Mouse (Mus musculus): ENCODE data around the gene Fan1. TPM values are rescaled to one million over a fixed set of nuclear protein-coding genes. Genes with fewer than 3 reads are reported as not detected.
A peak's percentile ranks its signal among the peaks of the same experiment; 100 is the strongest.

The Fan1 gene
- 10.9 and 12.0 TPM in 2 replicates for polyA plus RNA-seq (2016; fragmentation: Nextera tagmentation; extraction: Ambion mirVana)

- H3K36me3 ChIP-seq = peaks cover 34% of the 10 kb centered on the region
These were observed at the start of gene Fan1 for GRCm38 (mm10) chr7:64373830-64374562. Gene Fan1 (minus strand): TSS chr7:64374095.

GRCm38 (mm10) chr7:64403989-64404388 is 30.1 kb upstream of the Fan1 start:
- Histone ChIP-seq H3K4me2 (replicated peaks) (no peak overlapping the region), H3K4me3 (no peak overlapping the region), H3K27ac (no peak overlapping the region), H3K36me3 (no peaks in the 10 kb centered on the region), H3K9me3 (no peaks in the 10 kb centered on the region), H3K9ac (no peak overlapping the region), H3K27me3 (no peaks in the 10 kb centered on the region), H3K4me1 (no peaks in the 10 kb centered on the region)
- WGBS = 90% methylated on average over 8 of the region's 8 CpGs
- no peak for ATAC-seq (ENCODE audit: insufficient number of reproducible peaks, insufficient read depth, low FRiP score, low TSS enrichment)

More at GRCm38 (mm10) chr7:64373830-64374562, at the start of gene Fan1:
- WGBS = 4% methylated on average over 27 of the region's 27 CpGs
- H3K4me2 ChIP-seq (replicated peaks) = peak within 1 kb of the TSS; percentile 65
- peak within 1 kb of the TSS; percentile 97 for H3K27ac ChIP-seq
- peak within 1 kb of the TSS; percentile 64 for H3K9ac ChIP-seq
- H3K4me3 ChIP-seq = peak within 1 kb of the TSS; percentile 58
- H3K27me3 ChIP-seq = no peaks in the 10 kb centered on the region
- peak; percentile 93 for ATAC-seq (ENCODE audit: insufficient number of reproducible peaks, insufficient read depth, low FRiP score, low TSS enrichment)
- H3K9me3 ChIP-seq = no peaks in the 10 kb centered on the region
- peaks cover 4% of the 10 kb centered on the region; the same call in 1 of the 2 replicates for H3K4me1 ChIP-seq

GRCm38 (mm10) chr7:64402452-64402851 is 28.6 kb upstream of the Fan1 start:
- Histone ChIP-seq H3K4me3 (no peak overlapping the region), H3K27me3 (no peaks in the 10 kb centered on the region), H3K4me2 (replicated peaks) (no peak overlapping the region), H3K9me3 (no peaks in the 10 kb centered on the region), H3K9ac (no peak overlapping the region), H3K36me3 (no peaks in the 10 kb centered on the region), H3K4me1 (no peaks in the 10 kb centered on the region), H3K27ac (no peak overlapping the region)
- 85% methylated on average over 4 of the region's 4 CpGs for WGBS
- ATAC-seq (ENCODE audit: insufficient number of reproducible peaks, insufficient read depth, low FRiP score, low TSS enrichment) = no peak

- no peaks in the 10 kb centered on the region for H3K27me3 ChIP-seq
- H3K4me1 ChIP-seq = no peaks in the 10 kb centered on the region
- no peak overlapping the region for H3K4me2 ChIP-seq (replicated peaks)
- no peak overlapping the region for H3K9ac ChIP-seq
- H3K36me3 ChIP-seq = no peaks in the 10 kb centered on the region
- ATAC-seq (ENCODE audit: insufficient number of reproducible peaks, insufficient read depth, low FRiP score, low TSS enrichment) = no peak
- no peaks in the 10 kb centered on the region for H3K9me3 ChIP-seq
- no peak overlapping the region for H3K4me3 ChIP-seq
- no peak overlapping the region for H3K27ac ChIP-seq
- 92% methylated on average over 1 of the region's 1 CpGs for WGBS
These were observed 26.8 kb upstream of the Fan1 start for GRCm38 (mm10) chr7:64400725-64401124.

- Histone ChIP-seq H3K9ac (peak overlapping the region; percentile 72), H3K9me3 (no peaks in the 10 kb centered on the region), H3K4me3 (peak overlapping the region; percentile 77), H3K27ac (peak overlapping the region; percentile 79), H3K27me3 (no peaks in the 10 kb centered on the region), H3K4me1 (peaks cover 4% of the 10 kb centered on the region), H3K36me3 (peaks cover 14% of the 10 kb centered on the region), H3K4me2 (replicated peaks) (peak overlapping the region; percentile 96)
- peak; percentile 57; the same call in 1 of the 2 replicates for ATAC-seq (ENCODE audit: insufficient number of reproducible peaks, insufficient read depth, low FRiP score, low TSS enrichment)
- WGBS = 2% methylated on average over 15 of the region's 15 CpGs
These were observed 18.9 kb upstream of the Fan1 start for GRCm38 (mm10) chr7:64392819-64393151.

- Histone ChIP-seq H3K9ac (peak within 1 kb of the TSS; percentile 76), H3K4me2 (replicated peaks) (peak within 1 kb of the TSS; percentile 96), H3K9me3 (no peaks in the 10 kb centered on the region), H3K4me3 (peak within 1 kb of the TSS; percentile 77), H3K4me1 (peaks cover 4% of the 10 kb centered on the region), H3K36me3 (peaks cover 14% of the 10 kb centered on the region), H3K27me3 (no peaks in the 10 kb centered on the region), H3K27ac (peak within 1 kb of the TSS; percentile 79)
- WGBS = 1% methylated on average over 54 of the region's 54 CpGs
- ATAC-seq (ENCODE audit: insufficient number of reproducible peaks, insufficient read depth, low FRiP score, low TSS enrichment) = peak; percentile 98
These were observed 18.4 kb upstream of the Fan1 start, which contains the start of the genes Mphosph10 and Mcee for GRCm38 (mm10) chr7:64392122-64392818. Gene Mphosph10 (minus strand): TSS chr7:64392268. Gene Mcee (plus strand): TSS chr7:64392607.

GRCm38 (mm10) chr7:64391479-64391878 is 17.6 kb upstream of the Fan1 start:
- Histone ChIP-seq H3K4me2 (replicated peaks) (peak overlapping the region; percentile 96), H3K27ac (0 out of 2 replicates have a peak overlapping the region, but pooled peaks have one; percentile 79), H3K4me1 (peaks cover 4% of the 10 kb centered on the region), H3K4me3 (peak overlapping the region; percentile 77), H3K27me3 (no peaks in the 10 kb centered on the region), H3K9ac (peak overlapping the region; percentile 76), H3K9me3 (no peaks in the 10 kb centered on the region), H3K36me3 (peaks cover 20% of the 10 kb centered on the region)
- ATAC-seq (ENCODE audit: insufficient number of reproducible peaks, insufficient read depth, low FRiP score, low TSS enrichment) = no peak
- 3% methylated on average over 8 of the region's 8 CpGs for WGBS

- no peak for ATAC-seq (ENCODE audit: insufficient number of reproducible peaks, insufficient read depth, low FRiP score, low TSS enrichment)
- H3K9me3 ChIP-seq = no peaks in the 10 kb centered on the region
- 13% methylated on average over 18 of the region's 18 CpGs for WGBS
- H3K27me3 ChIP-seq = no peaks in the 10 kb centered on the region
- peak overlapping the region; percentile 65 for H3K4me2 ChIP-seq (replicated peaks)
- H3K9ac ChIP-seq = peak overlapping the region; percentile 64
- peak overlapping the region; percentile 97 for H3K27ac ChIP-seq
- H3K4me1 ChIP-seq = peaks cover 4% of the 10 kb centered on the region; the same call in 1 of the 2 replicates
- H3K4me3 ChIP-seq = peak overlapping the region; percentile 58
- peaks cover 34% of the 10 kb centered on the region for H3K36me3 ChIP-seq
These were observed 607 bp downstream of the Fan1 start for GRCm38 (mm10) chr7:64373147-64373829.

GRCm38 (mm10) chr7:64371940-64372878 is 1.7 kb downstream of the Fan1 start:
- Histone ChIP-seq H3K9me3 (no peaks in the 10 kb centered on the region), H3K4me1 (peaks cover 4% of the 10 kb centered on the region; the same call in 1 of the 2 replicates), H3K36me3 (peaks cover 26% of the 10 kb centered on the region), H3K4me2 (replicated peaks) (no peak overlapping the region), H3K9ac (no peak overlapping the region), H3K4me3 (no peak overlapping the region), H3K27me3 (no peaks in the 10 kb centered on the region), H3K27ac (no peak overlapping the region)
- ATAC-seq (ENCODE audit: insufficient number of reproducible peaks, insufficient read depth, low FRiP score, low TSS enrichment) = no peak
- WGBS = 92% methylated on average over 23 of the region's 23 CpGs

- H3K36me3 ChIP-seq = peaks cover 34% of the 10 kb centered on the region
These were observed 4.1 kb downstream of the Fan1 start for GRCm38 (mm10) chr7:64369841-64370240.

More at GRCm38 (mm10) chr7:64369841-64370240, 4.1 kb downstream of the Fan1 start:
- WGBS = 86% methylated on average over 6 of the region's 6 CpGs
- H3K9me3 ChIP-seq = no peaks in the 10 kb centered on the region
- H3K27ac ChIP-seq = no peak overlapping the region
- H3K4me1 ChIP-seq = peaks cover 4% of the 10 kb centered on the region; the same call in 1 of the 2 replicates
- H3K9ac ChIP-seq = no peak overlapping the region
- no peak for ATAC-seq (ENCODE audit: insufficient number of reproducible peaks, insufficient read depth, low FRiP score, low TSS enrichment)
- no peak overlapping the region for H3K4me3 ChIP-seq
- H3K4me2 ChIP-seq (replicated peaks) = no peak overlapping the region
- no peaks in the 10 kb centered on the region for H3K27me3 ChIP-seq
